ENCODE assay signal across 8 mouse cellular contexts in genomic region chr1:72225054-72225718, GRCm38 (mm10). TPM values are rescaled to one million over a fixed set of nuclear protein-coding genes. Genes with fewer than 3 reads are reported as not detected.
DNase-seq lines count a peak whose midpoint lies in the region; ATAC-seq lines count a peak whose summit lies in the region.

No protein-coding gene starts in this region.

- DNase-seq in kidney, postnatal 36 days = no peak
- DNase-seq in brain, adult 2 months (ENCODE audit: low read depth, low spot score) = peak; percentile 38
- no peak for DNase-seq in hindbrain, embryonic 10.5 days (ENCODE audit: low spot score)
- no peak for DNase-seq in Muller cell, postnatal 12 days (ENCODE audit: inconsistent ontology term)
- no peak for DNase-seq in ovary, adult 18-20 months (ENCODE audit: low spot score)
- DNase-seq in ovary, postnatal 36 days (ENCODE audit: low spot score) = no peak

- H3K4me1 ChIP-seq in kidney, embryonic 16.5 days (ENCODE audit: insufficient read depth, low read length) = no peaks in the 10 kb centered on the region
- peaks cover 10% of the 10 kb centered on the region for H3K4me1 ChIP-seq in hindbrain, embryonic 10.5 days (replicated peaks)
- no peaks in the 10 kb centered on the region for H3K4me1 ChIP-seq in midbrain, embryonic 13.5 days (replicated peaks)

- H3K36me3 ChIP-seq in kidney, embryonic 16.5 days (ENCODE audit: insufficient read depth, low read length) = no peaks in the 10 kb centered on the region
- no peaks in the 10 kb centered on the region for H3K36me3 ChIP-seq in hindbrain, embryonic 10.5 days
- no peaks in the 10 kb centered on the region for H3K36me3 ChIP-seq in midbrain, embryonic 13.5 days

- H3K4me2 ChIP-seq in kidney, embryonic 16.5 days (replicated peaks; ENCODE audit: low read depth, low read length) = peak overlapping the region; percentile 56
- H3K4me2 ChIP-seq in midbrain, embryonic 13.5 days (replicated peaks) = peak overlapping the region; percentile 62

- 7% methylated on average over 13 of the region's 13 CpGs for WGBS in kidney, embryonic 16.5 days
- 6% methylated on average over 13 of the region's 13 CpGs for WGBS in hindbrain, embryonic 10.5 days
- 4% methylated on average over 13 of the region's 13 CpGs for WGBS in midbrain, embryonic 13.5 days

- H3K9ac ChIP-seq in kidney, embryonic 16.5 days (replicated peaks; ENCODE audit: low read length) = peak overlapping the region; percentile 53; the same call in 1 of the 2 replicates
- peak overlapping the region; percentile 39; the same call in 1 of the 2 replicates for H3K9ac ChIP-seq in midbrain, embryonic 13.5 days (replicated peaks)

- no peak for ATAC-seq in kidney, embryonic 16.5 days (ENCODE audit: low FRiP score, low TSS enrichment)
- no peak for ATAC-seq in midbrain, embryonic 13.5 days

- no peak overlapping the region for H3K27ac ChIP-seq in kidney, embryonic 16.5 days (ENCODE audit: low read length)
- 0 out of 2 replicates have a peak overlapping the region, but pooled peaks have one; percentile 88 for H3K27ac ChIP-seq in hindbrain, embryonic 10.5 days
- no peak overlapping the region for H3K27ac ChIP-seq in midbrain, embryonic 13.5 days

- peaks cover 6% of the 10 kb centered on the region for H3K27me3 ChIP-seq in kidney, embryonic 16.5 days (ENCODE audit: insufficient read depth, low read length)
- peaks cover 26% of the 10 kb centered on the region for H3K27me3 ChIP-seq in hindbrain, embryonic 10.5 days (ENCODE audit: insufficient read depth, poor library complexity, severe bottlenecking)
- H3K27me3 ChIP-seq in midbrain, embryonic 13.5 days = peaks cover 31% of the 10 kb centered on the region

- H3K9me3 ChIP-seq in kidney, embryonic 16.5 days (ENCODE audit: low read length) = no peaks in the 10 kb centered on the region
- 0 out of 2 replicates have a peak, but pooled peaks cover 5% of the 10 kb centered on the region for H3K9me3 ChIP-seq in hindbrain, embryonic 10.5 days
- H3K9me3 ChIP-seq in midbrain, embryonic 13.5 days = no peaks in the 10 kb centered on the region

- H3K4me3 ChIP-seq in kidney, embryonic 16.5 days (ENCODE audit: low read length) = peak overlapping the region; percentile 48
- H3K4me3 ChIP-seq in hindbrain, embryonic 10.5 days = peak overlapping the region; percentile 54
- peak overlapping the region; percentile 43 for H3K4me3 ChIP-seq in midbrain, embryonic 13.5 days (replicated peaks)

RNA-seq across cellular contexts. Expression of gene Mreg, which starts 13.1 kb away (rescaled TPM):
- polyA plus RNA-seq in kidney, embryonic 16.5 days (2015; fragmentation: Nextera tagmentation; extraction: Ambion mirVana) = 5.2 and 5.3 TPM in 2 replicates
- 12.3 and 27.2 TPM in 2 replicates for polyA plus RNA-seq in hindbrain, embryonic 10.5 days (2016; fragmentation: Nextera tagmentation; extraction: Ambion mirVana)
- 1.4 and 1.8 TPM in 2 replicates for polyA plus RNA-seq in midbrain, embryonic 13.5 days (2015; fragmentation: Nextera tagmentation; extraction: Ambion mirVana)

RNA-seq across cellular contexts. Expression of gene Pecr, which starts 58.9 kb away (rescaled TPM):
- 62.5 and 70.7 TPM in 2 replicates for polyA plus RNA-seq in kidney, embryonic 16.5 days (2015; fragmentation: Nextera tagmentation; extraction: Ambion mirVana)
- polyA plus RNA-seq in hindbrain, embryonic 10.5 days (2016; fragmentation: Nextera tagmentation; extraction: Ambion mirVana) = 21.2 and 22.8 TPM in 2 replicates
- 8.7 and 10.2 TPM in 2 replicates for polyA plus RNA-seq in midbrain, embryonic 13.5 days (2015; fragmentation: Nextera tagmentation; extraction: Ambion mirVana)

RNA-seq across cellular contexts. Expression of gene Tmem169, which starts 59.0 kb away (rescaled TPM):
- 5.8 and 5.9 TPM in 2 replicates for polyA plus RNA-seq in kidney, embryonic 16.5 days (2015; fragmentation: Nextera tagmentation; extraction: Ambion mirVana)
- 9.3 and 17.4 TPM in 2 replicates for polyA plus RNA-seq in hindbrain, embryonic 10.5 days (2016; fragmentation: Nextera tagmentation; extraction: Ambion mirVana)
- 36.1 and 39.7 TPM in 2 replicates for polyA plus RNA-seq in midbrain, embryonic 13.5 days (2015; fragmentation: Nextera tagmentation; extraction: Ambion mirVana)
